Mouse (Mus musculus): ENCODE results near the gene Map3k11. TPM values are rescaled to one million over a fixed set of nuclear protein-coding genes. Genes with fewer than 3 reads are reported as not detected.

Gene Map3k11
- total RNA-seq (2014; fragmentation: Nextera tagmentation) (18.3 and 23.3 TPM in 2 replicates), total RNA-seq (2017) (22.2 and 22.8 TPM in 2 replicates), polyA plus RNA-seq (2012) (145 and 163 TPM in 2 replicates)

- no peaks in the 10 kb centered on the region for H3K9me3 ChIP-seq (replicated peaks)
- H3K36me3 ChIP-seq (replicated peaks): peaks cover 73% of the 10 kb centered on the region
- ATAC-seq (ENCODE audit: extremely low read depth, insufficient number of reproducible peaks, low FRiP score, poor library complexity, severe bottlenecking): peak; percentile 72
- H3K27me3 ChIP-seq (ENCODE audit: insufficient read depth, low read length): no peaks in the 10 kb centered on the region
- H3K4me3 ChIP-seq (ENCODE audit: low read depth, low read length): peak within 1 kb of the TSS; percentile 86
- H3K4me1 ChIP-seq (ENCODE audit: insufficient read depth, low read depth, low read length): peaks cover 67% of the 10 kb centered on the region
- TF ChIP-seq GATA1 (IDR thresholded peaks at IDR 0.05; ENCODE audit: borderline replicate concordance, low read length) (no peak), GATA2 (IDR thresholded peaks at IDR 0.05; ENCODE audit: borderline replicate concordance, low read depth, low read length) (no peak), POLR2AphosphoS5 (IDR thresholded peaks at IDR 0.05; ENCODE audit: insufficient replicate concordance, low read depth, low read length) (no peak), TAL1 (conservative IDR thresholded peaks at IDR 0.05; ENCODE audit: low read depth, low read length) (no peak), CTCF (IDR thresholded peaks at IDR 0.05; ENCODE audit: low read depth, low read length) (no peak)
- DNase-seq (ENCODE audit: low spot score): peak; percentile 95
Measured at GRCm38 (mm10) chr19:5688200-5689087, at the start of gene Map3k11, which contains the start of gene Pcnx3. TSS of gene Map3k11 (plus strand) at chr19:5688742. TSS of gene Pcnx3 (minus strand) at chr19:5688908.

GRCm38 (mm10) chr19:5640339-5640738 is 48.2 kb upstream of the Map3k11 start:
- DNase-seq (ENCODE audit: low spot score): no peak
- Histone ChIP-seq H3K27me3 (ENCODE audit: insufficient read depth, low read length) (no peaks in the 10 kb centered on the region), H3K36me3 (replicated peaks) (peaks cover 71% of the 10 kb centered on the region), H3K4me3 (ENCODE audit: low read depth, low read length) (no peak overlapping the region), H3K9me3 (replicated peaks) (no peaks in the 10 kb centered on the region), H3K4me1 (ENCODE audit: insufficient read depth, low read depth, low read length) (peaks cover 51% of the 10 kb centered on the region)
- TF ChIP-seq CTCF (IDR thresholded peaks at IDR 0.05; ENCODE audit: low read depth, low read length): no peak
- TF ChIP-seq GATA2 (IDR thresholded peaks at IDR 0.05; ENCODE audit: borderline replicate concordance, low read depth, low read length): no peak
- no peak for ATAC-seq (ENCODE audit: extremely low read depth, insufficient number of reproducible peaks, low FRiP score, poor library complexity, severe bottlenecking)

GRCm38 (mm10) chr19:5641021-5641420 is 47.5 kb upstream of the Map3k11 start:
- H3K9me3 ChIP-seq (replicated peaks): no peaks in the 10 kb centered on the region
- H3K4me3 ChIP-seq (ENCODE audit: low read depth, low read length): no peak overlapping the region; the same call in 1 of the 2 replicates
- DNase-seq (ENCODE audit: low spot score): no peak
- peaks cover 50% of the 10 kb centered on the region for H3K4me1 ChIP-seq (ENCODE audit: insufficient read depth, low read depth, low read length)
- no peaks in the 10 kb centered on the region for H3K27me3 ChIP-seq (ENCODE audit: insufficient read depth, low read length)
- H3K36me3 ChIP-seq (replicated peaks): peaks cover 78% of the 10 kb centered on the region
- no peak for ATAC-seq (ENCODE audit: extremely low read depth, insufficient number of reproducible peaks, low FRiP score, poor library complexity, severe bottlenecking)
- TF ChIP-seq TAL1 (conservative IDR thresholded peaks at IDR 0.05; ENCODE audit: low read depth, low read length) (no peak), CTCF (IDR thresholded peaks at IDR 0.05; ENCODE audit: low read depth, low read length) (no peak), GATA2 (IDR thresholded peaks at IDR 0.05; ENCODE audit: borderline replicate concordance, low read depth, low read length) (no peak), GATA1 (IDR thresholded peaks at IDR 0.05; ENCODE audit: borderline replicate concordance, low read length) (no peak), POLR2AphosphoS5 (IDR thresholded peaks at IDR 0.05; ENCODE audit: insufficient replicate concordance, low read depth, low read length) (no peak)

GRCm38 (mm10) chr19:5641641-5642040 is 46.9 kb upstream of the Map3k11 start:
- TF ChIP-seq GATA1 (IDR thresholded peaks at IDR 0.05; ENCODE audit: borderline replicate concordance, low read length): no peak
- no peak for TF ChIP-seq GATA2 (IDR thresholded peaks at IDR 0.05; ENCODE audit: borderline replicate concordance, low read depth, low read length)
- no peak for TF ChIP-seq POLR2AphosphoS5 (IDR thresholded peaks at IDR 0.05; ENCODE audit: insufficient replicate concordance, low read depth, low read length)
- no peak for TF ChIP-seq CTCF (IDR thresholded peaks at IDR 0.05; ENCODE audit: low read depth, low read length)
- no peak for TF ChIP-seq TAL1 (conservative IDR thresholded peaks at IDR 0.05; ENCODE audit: low read depth, low read length)
- H3K36me3 ChIP-seq (replicated peaks): peaks cover 84% of the 10 kb centered on the region
- H3K27me3 ChIP-seq (ENCODE audit: insufficient read depth, low read length): no peaks in the 10 kb centered on the region
- no peak for DNase-seq (ENCODE audit: low spot score)
- ATAC-seq (ENCODE audit: extremely low read depth, insufficient number of reproducible peaks, low FRiP score, poor library complexity, severe bottlenecking): no peak
- H3K4me3 ChIP-seq (ENCODE audit: low read depth, low read length): no peak overlapping the region
- peaks cover 45% of the 10 kb centered on the region for H3K4me1 ChIP-seq (ENCODE audit: insufficient read depth, low read depth, low read length)
- no peaks in the 10 kb centered on the region for H3K9me3 ChIP-seq (replicated peaks)

GRCm38 (mm10) chr19:5645280-5645679 is 43.3 kb upstream of the Map3k11 start:
- H3K4me1 ChIP-seq (ENCODE audit: insufficient read depth, low read depth, low read length): peaks cover 23% of the 10 kb centered on the region
- no peak for DNase-seq (ENCODE audit: low spot score)
- H3K27me3 ChIP-seq (ENCODE audit: insufficient read depth, low read length): no peaks in the 10 kb centered on the region
- ATAC-seq (ENCODE audit: extremely low read depth, insufficient number of reproducible peaks, low FRiP score, poor library complexity, severe bottlenecking): no peak
- peaks cover 96% of the 10 kb centered on the region for H3K36me3 ChIP-seq (replicated peaks)
- H3K4me3 ChIP-seq (ENCODE audit: low read depth, low read length): no peak overlapping the region
- no peaks in the 10 kb centered on the region for H3K9me3 ChIP-seq (replicated peaks)
- no peak for TF ChIP-seq GATA2 (IDR thresholded peaks at IDR 0.05; ENCODE audit: borderline replicate concordance, low read depth, low read length)
- TF ChIP-seq TAL1 (conservative IDR thresholded peaks at IDR 0.05; ENCODE audit: low read depth, low read length): no peak
- no peak for TF ChIP-seq CTCF (IDR thresholded peaks at IDR 0.05; ENCODE audit: low read depth, low read length)
- no peak for TF ChIP-seq GATA1 (IDR thresholded peaks at IDR 0.05; ENCODE audit: borderline replicate concordance, low read length)
- TF ChIP-seq POLR2AphosphoS5 (IDR thresholded peaks at IDR 0.05; ENCODE audit: insufficient replicate concordance, low read depth, low read length): no peak

- H3K9me3 ChIP-seq (replicated peaks): no peaks in the 10 kb centered on the region
- peaks cover 8% of the 10 kb centered on the region for H3K4me1 ChIP-seq (ENCODE audit: insufficient read depth, low read depth, low read length)
- DNase-seq (ENCODE audit: low spot score) (no peak), ATAC-seq (ENCODE audit: extremely low read depth, insufficient number of reproducible peaks, low FRiP score, poor library complexity, severe bottlenecking) (no peak)
- H3K27me3 ChIP-seq (ENCODE audit: insufficient read depth, low read length): no peaks in the 10 kb centered on the region
- no peak overlapping the region for H3K4me3 ChIP-seq (ENCODE audit: low read depth, low read length)
- peaks cover 96% of the 10 kb centered on the region for H3K36me3 ChIP-seq (replicated peaks)
- TF ChIP-seq GATA2 (IDR thresholded peaks at IDR 0.05; ENCODE audit: borderline replicate concordance, low read depth, low read length) (no peak), GATA1 (IDR thresholded peaks at IDR 0.05; ENCODE audit: borderline replicate concordance, low read length) (no peak), CTCF (IDR thresholded peaks at IDR 0.05; ENCODE audit: low read depth, low read length) (no peak), POLR2AphosphoS5 (IDR thresholded peaks at IDR 0.05; ENCODE audit: insufficient replicate concordance, low read depth, low read length) (no peak), TAL1 (conservative IDR thresholded peaks at IDR 0.05; ENCODE audit: low read depth, low read length) (no peak)
Measured at GRCm38 (mm10) chr19:5646731-5647330, 41.7 kb upstream of the Map3k11 start.
